Mouse (Mus musculus) liver, adult 2 months (tissue): ENCODE results near the gene St6galnac3.

Experiments used
- CTCF ChIP-seq: fragments of 200-500 bp; IDR thresholded peaks from 2 replicates; pipeline ENCODE4 v1.5.1; 2011; ENCODE audit warnings: low read depth, low read length, control low read depth
- POLR2A ChIP-seq: fragments of 200-500 bp; IDR thresholded peaks from 2 replicates; pipeline ENCODE4 v1.6.1; 2011; ENCODE audit warnings: low read length, control low read depth; ENCODE audit not compliant: insufficient read depth; ENCODE audit errors: extremely low read depth

DNA sequence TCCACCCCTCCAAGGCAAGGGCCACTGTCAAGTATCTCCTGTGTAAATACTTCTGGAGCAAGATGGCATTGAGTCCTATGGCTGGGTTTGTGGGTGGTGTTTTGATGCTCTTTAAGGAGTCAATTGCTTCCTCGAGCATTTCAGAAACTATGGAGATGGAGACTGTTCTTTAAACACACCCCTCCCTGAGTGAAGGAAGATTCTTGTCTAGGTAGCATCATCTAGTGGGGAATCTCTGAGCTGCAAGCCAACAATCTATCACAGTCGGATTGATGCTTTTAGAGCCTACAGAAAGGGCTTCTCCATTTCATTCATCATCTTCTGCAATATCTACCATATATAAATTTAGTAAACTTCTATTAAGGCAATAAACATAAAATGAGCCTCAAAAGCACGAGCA lies 157.1 kb downstream of the St6galnac3 start:
- TF ChIP-seq CTCF, result no peak
- TF ChIP-seq POLR2A, result no peak
